Comparison of ENCODE assay signal across 14 mouse cellular contexts in the genomic region with DNA sequence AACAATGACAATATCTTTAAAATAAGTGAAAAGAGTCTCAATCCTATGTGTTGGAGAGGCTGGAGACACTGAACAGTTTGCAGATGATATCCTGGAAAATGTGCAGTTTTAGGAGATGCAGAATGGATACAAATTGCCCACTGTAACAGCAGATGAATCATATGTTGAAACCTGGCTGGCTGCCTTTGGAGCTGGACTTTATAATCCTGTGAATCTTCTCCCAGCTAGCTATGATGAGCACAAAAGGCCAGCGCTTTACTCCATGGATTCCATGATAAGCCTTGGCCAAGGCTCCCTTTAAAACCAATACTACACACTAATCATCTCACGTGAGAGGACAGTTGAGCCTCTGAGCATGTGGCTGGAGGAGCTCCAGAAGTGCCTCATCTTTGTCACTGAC. TPM values are rescaled to one million over a fixed set of nuclear protein-coding genes. Genes with fewer than 3 reads are reported as not detected.
DNase-seq lines count a peak whose midpoint lies in the region; ATAC-seq lines count a peak whose summit lies in the region.
"Had no signal": no experiment of that assay in that cellular context is flagged by ENCODE, and none has a peak within 500 bp of the region (broad histone marks: within the 10 kb centered on the region; RNA-seq: fewer than 3 reads in every experiment).

No protein-coding gene starts in this region.

- H3K4me3 ChIP-seq in brown adipose tissue, adult 24 weeks (ENCODE audit: insufficient read depth, low read depth, low read length), result no peak overlapping the region
- H3K4me3 ChIP-seq: heart, embryonic 12.5 days; midbrain, embryonic 13.5 days had no signal

- peak overlapping the region; percentile 26; the same call in 1 of the 2 replicates for H3K27ac ChIP-seq in brown adipose tissue, adult 24 weeks (replicated peaks; ENCODE audit: low read depth, low read length)
- H3K27ac ChIP-seq: hindbrain, embryonic 14.5 days; midbrain, embryonic 13.5 days had no signal

- no peak for ATAC-seq in granulocyte monocyte progenitor cell, adult 5-6 weeks (replicated peaks; ENCODE audit: poor library complexity, severe bottlenecking)
- ATAC-seq: CD4-positive, CD25-positive, alpha-beta regulatory T cell, adult 4 months; midbrain, embryonic 13.5 days had no signal

- DNase-seq in cerebellum, adult 9-10 months, result peak; percentile 40
- DNase-seq in cerebellum, adult 11-12 months, result no peak
- DNase-seq in layer of hippocampus, adult 18-20 months (ENCODE audit: low spot score in 2 of 2), result peak; percentile 28 to 51
- DNase-seq in layer of hippocampus, postnatal 25 days (ENCODE audit: extremely low spot score in 1 of 2, low spot score in 1 of 2), result no peak
- peak; percentile 67 for DNase-seq in 3T3-L1 (ENCODE audit: low read depth, low spot score)
- DNase-seq in natural killer cell, adult 2 months (ENCODE audit: low spot score in 2 of 2), result no peak
- DNase-seq: kidney, adult 8-10 months; lung, postnatal 10 days had no signal

- H3K4me1 ChIP-seq in brown adipose tissue, adult 24 weeks (ENCODE audit: control insufficient read depth, insufficient read depth, insufficient read length, low read length), result peaks cover 33% of the 10 kb centered on the region
- H3K4me1 ChIP-seq: midbrain, embryonic 13.5 days had no signal

RNA-seq across cellular contexts. Expression of gene Jak1, which starts 45.2 kb away (rescaled TPM):
- 100 to 1,000 TPM; 126 to 137 TPM for total RNA-seq in layer of hippocampus, adult 18-20 months (2021)
- 100 to 1,000 TPM; 118 to 121 TPM for total RNA-seq in layer of hippocampus, postnatal 25 days (2021)
- 45.5 and 51.7 TPM in 2 replicates for polyA plus RNA-seq in brown adipose tissue, adult 24 weeks (2012; ENCODE audit: insufficient read depth, insufficient read length, missing spikeins)
- total RNA-seq in granulocyte monocyte progenitor cell, adult 5-6 weeks (2014; fragmentation: Nextera tagmentation), result 46.7 and 47.4 TPM in 2 replicates
- total RNA-seq in granulocyte monocyte progenitor cell, adult 5-6 weeks (2017), result 52.4 and 57.7 TPM in 2 replicates

Comparison
In these comparisons a context has a peak if more than half of its experiments do, and no peak if none do; other contexts are left out.
1. DNase-seq: peak in cerebellum, adult 9-10 months (single experiment), layer of hippocampus, adult 18-20 months (2 of 2) and 3T3-L1 (single experiment); none in cerebellum, adult 11-12 months (single experiment), layer of hippocampus, postnatal 25 days (0 of 2) and natural killer cell, adult 2 months (0 of 2).